Mouse (Mus musculus) midbrain, postnatal 0 days (tissue): ENCODE data around the gene Mast2. TPM values are rescaled to one million over a fixed set of nuclear protein-coding genes. Genes with fewer than 3 reads are reported as not detected.

Experiments used
- ATAC-seq: fragments of 200-750 bp; cut with Nextera tagmentation; 2 replicates; pipeline ENCODE4 v1.8.0; 2017; ENCODE audit warnings: moderate number of reproducible peaks, mild to moderate bottlenecking, moderate TSS enrichment, moderate library complexity; ENCODE audit not compliant: low FRiP score
- DNase-seq: peaks from one replicate; pipeline ENCODE4 v3.0.0-alpha.2; 2015; ENCODE audit warnings: low spot score
- H3K27ac ChIP-seq: fragments of 300-500 bp; sonication (generic); 2 replicates; pipeline ENCODE4 v1.5.1; 2014; ENCODE audit warnings: low read depth, mild to moderate bottlenecking, low read length, mixed read lengths
- H3K27me3 ChIP-seq: fragments of 300-500 bp; sonication (generic); 2 replicates; pipeline ENCODE4 v1.6.1; 2014; ENCODE audit warnings: low read length, control low read depth, mixed read lengths; ENCODE audit not compliant: insufficient read depth
- H3K36me3 ChIP-seq: fragments of 300-500 bp; sonication (generic); 2 replicates; pipeline ENCODE4 v1.6.1; 2014; ENCODE audit warnings: low read length, control low read depth, mixed read lengths; ENCODE audit not compliant: insufficient read depth
- H3K4me1 ChIP-seq: fragments of 300-500 bp; sonication (generic); 2 replicates; pipeline ENCODE4 v1.6.1; 2014; ENCODE audit warnings: mild to moderate bottlenecking, control low read depth, antibody characterized with exemption, low read length, mixed read lengths; ENCODE audit not compliant: insufficient read depth
- H3K4me2 ChIP-seq: fragments of 300-500 bp; sonication (generic); 2 replicates; pipeline ENCODE4 v1.6.1; 2014; ENCODE audit warnings: low read depth, mild to moderate bottlenecking, low read length, mixed read lengths; ENCODE audit not compliant: poor library complexity, severe bottlenecking
- H3K4me3 ChIP-seq: fragments of 300-500 bp; sonication (generic); 2 replicates; pipeline ENCODE4 v1.5.1; 2014; ENCODE audit warnings: low read depth, mild to moderate bottlenecking, low read length, moderate library complexity
- H3K9ac ChIP-seq: fragments of 300-500 bp; sonication (generic); replicated peaks from 2 replicates; pipeline ENCODE4 v1.6.1; 2014; ENCODE audit warnings: mild to moderate bottlenecking, low read length, moderate library complexity, mixed read lengths; ENCODE audit not compliant: poor library complexity, severe bottlenecking
- H3K9me3 ChIP-seq: fragments of 300-500 bp; sonication (generic); 2 replicates; pipeline ENCODE4 v1.6.1; 2016; ENCODE audit warnings: low read length, control low read depth
- CTCF ChIP-seq: IDR thresholded peaks from 2 replicates; pipeline ENCODE4 v1.5.1; 2016; ENCODE audit warnings: antibody characterized with exemption, mild to moderate bottlenecking
- WGBS: fragments of 180-500 bp; shearing (Covaris S2); extraction: QIAGEN DNeasy Blood & Tissue Kit; methylation state at CpG from one replicate; pipeline ENCODE4 v1.1.7; 2014; 5-methylcytosine and 5-hydroxymethylcytosine counted together
- polyA plus RNA-seq: library from polyadenylated mRNA; unstranded; fragments of >200 nt; fragmentation: Nextera tagmentation; extraction: Ambion mirVana; gene quantifications from 2 replicates; pipeline ENCODE4 v1.2.1, GENCODE M21; 2015
- total RNA-seq: library from RNA; depleted of rRNA; stranded (reverse); fragments of >200 nt; gene quantifications from 2 replicates; pipeline ENCODE4 v1.2.3, GENCODE M21; 2014

Gene Mast2
- total and polyA plus RNA-seq, 2 experiments from 2014 or later, result 30.3 to 95.8 TPM

- H3K27ac ChIP-seq, result no peak overlapping the region
- H3K9me3 ChIP-seq, result no peaks in the 10 kb centered on the region
- no peaks in the 10 kb centered on the region for H3K27me3 ChIP-seq
- H3K36me3 ChIP-seq, result no peaks in the 10 kb centered on the region
- DNase-seq (peak; percentile 65), ATAC-seq (no peak)
- 49% methylated on average over 1 of the region's 1 CpGs for WGBS
- no peaks in the 10 kb centered on the region for H3K4me1 ChIP-seq
- no peak overlapping the region for H3K4me2 ChIP-seq
- no peak overlapping the region for H3K9ac ChIP-seq
- H3K4me3 ChIP-seq, result no peak overlapping the region
- TF ChIP-seq CTCF, result no peak
These were observed 92.3 kb downstream of the Mast2 start for GRCm38 (mm10) chr4:116371676-116372075.

- Histone ChIP-seq H3K27me3 (no peaks in the 10 kb centered on the region), H3K36me3 (no peaks in the 10 kb centered on the region), H3K4me1 (no peaks in the 10 kb centered on the region), H3K9ac (no peak overlapping the region), H3K4me2 (no peak overlapping the region), H3K27ac (no peak overlapping the region), H3K4me3 (no peak overlapping the region), H3K9me3 (no peaks in the 10 kb centered on the region)
- DNase-seq (no peak), ATAC-seq (no peak)
- peak; percentile 17; the same call in 1 of the 2 replicates for TF ChIP-seq CTCF
- 100% methylated on average over 1 of the region's 1 CpGs for WGBS
These were observed 105.9 kb downstream of the Mast2 start for GRCm38 (mm10) chr4:116358099-116358498.

GRCm38 (mm10) chr4:116352919-116353318, 111.1 kb downstream of the Mast2 start:
- ATAC-seq, result no peak
- no peaks in the 10 kb centered on the region for H3K9me3 ChIP-seq

GRCm38 (mm10) chr4:116352496-116352895, 111.5 kb downstream of the Mast2 start:
- 74% methylated on average over 3 of the region's 3 CpGs for WGBS
- Histone ChIP-seq H3K27me3 (no peaks in the 10 kb centered on the region), H3K9me3 (no peaks in the 10 kb centered on the region), H3K27ac (no peak overlapping the region), H3K36me3 (peaks cover 3% of the 10 kb centered on the region; the same call in 1 of the 2 replicates), H3K4me3 (no peak overlapping the region), H3K4me1 (no peaks in the 10 kb centered on the region), H3K9ac (no peak overlapping the region), H3K4me2 (no peak overlapping the region)
- ATAC-seq (no peak), DNase-seq (no peak)
- no peak for TF ChIP-seq CTCF

More at GRCm38 (mm10) chr4:116352919-116353318, 111.1 kb downstream of the Mast2 start:
- peaks cover 3% of the 10 kb centered on the region; the same call in 1 of the 2 replicates for H3K36me3 ChIP-seq
- H3K27me3 ChIP-seq, result no peaks in the 10 kb centered on the region
- H3K9ac ChIP-seq, result no peak overlapping the region
- no peak for DNase-seq
- WGBS, result 97% methylated on average over 3 of the region's 3 CpGs
- no peak for TF ChIP-seq CTCF
- no peaks in the 10 kb centered on the region for H3K4me1 ChIP-seq
- no peak overlapping the region for H3K4me2 ChIP-seq
- H3K4me3 ChIP-seq, result no peak overlapping the region
- H3K27ac ChIP-seq, result no peak overlapping the region

GRCm38 (mm10) chr4:116342119-116342518, 121.9 kb downstream of the Mast2 start:
- ATAC-seq (no peak), DNase-seq (peak; percentile 82)
- peak; percentile 88 for TF ChIP-seq CTCF
- no peaks in the 10 kb centered on the region for H3K4me1 ChIP-seq
- H3K27ac ChIP-seq, result no peak overlapping the region
- H3K4me2 ChIP-seq, result no peak overlapping the region
- H3K27me3 ChIP-seq, result no peaks in the 10 kb centered on the region
- no peak overlapping the region for H3K9ac ChIP-seq
- no peaks in the 10 kb centered on the region for H3K9me3 ChIP-seq
- no peaks in the 10 kb centered on the region for H3K36me3 ChIP-seq
- H3K4me3 ChIP-seq, result no peak overlapping the region

GRCm38 (mm10) chr4:116336294-116336693, 127.7 kb downstream of the Mast2 start:
- TF ChIP-seq CTCF, result no peak
- ATAC-seq (no peak), DNase-seq (no peak)
- Histone ChIP-seq H3K9me3 (no peaks in the 10 kb centered on the region), H3K36me3 (peaks cover 3% of the 10 kb centered on the region; the same call in 1 of the 2 replicates), H3K27me3 (no peaks in the 10 kb centered on the region), H3K27ac (no peak overlapping the region), H3K4me2 (no peak overlapping the region), H3K9ac (no peak overlapping the region), H3K4me3 (no peak overlapping the region), H3K4me1 (no peaks in the 10 kb centered on the region)
- WGBS, result 90% methylated on average over 1 of the region's 1 CpGs
